Mouse (Mus musculus) midbrain, embryonic 12.5 days (tissue): Measurements from ENCODE around the gene Ndufaf2. TPM values are rescaled to one million over a fixed set of nuclear protein-coding genes. Genes with fewer than 3 reads are reported as not detected.

ENCODE experiments used
- ATAC-seq: fragments of 200-750 bp; cut with Nextera tagmentation; 2 replicates; pipeline ENCODE4 v1.8.0; 2017; ENCODE audit warnings: low read depth, moderate TSS enrichment, moderate library complexity; ENCODE audit not compliant: low FRiP score
- H3K27ac ChIP-seq: fragments of 300-500 bp; sonication (generic); replicated peaks from 2 replicates; pipeline ENCODE4 v1.5.1; 2016; ENCODE audit warnings: mild to moderate bottlenecking
- H3K27me3 ChIP-seq: fragments of 300-500 bp; sonication (generic); 2 replicates; pipeline ENCODE4 v1.6.1; 2016; ENCODE audit warnings: mild to moderate bottlenecking
- H3K36me3 ChIP-seq: fragments of 300-500 bp; sonication (generic); 2 replicates; pipeline ENCODE4 v1.6.1; 2016
- H3K4me1 ChIP-seq: fragments of 300-500 bp; sonication (generic); 2 replicates; pipeline ENCODE4 v1.6.1; 2016
- H3K4me2 ChIP-seq: fragments of 300-500 bp; sonication (generic); replicated peaks from 2 replicates; pipeline ENCODE4 v1.6.1; 2016; ENCODE audit warnings: mild to moderate bottlenecking, moderate library complexity
- H3K4me3 ChIP-seq: fragments of 300-500 bp; sonication (generic); 2 replicates; pipeline ENCODE4 v1.5.1; 2016; ENCODE audit warnings: mild to moderate bottlenecking
- H3K9ac ChIP-seq: fragments of 300-500 bp; sonication (generic); replicated peaks from 2 replicates; pipeline ENCODE4 v1.6.1; 2016; ENCODE audit warnings: mild to moderate bottlenecking, moderate library complexity
- H3K9me3 ChIP-seq: fragments of 300-500 bp; sonication (generic); 2 replicates; pipeline ENCODE4 v1.6.1; 2016; ENCODE audit warnings: mild to moderate bottlenecking
- WGBS: fragments of 180-500 bp; shearing (Covaris S2); methylation state at CpG from one replicate; pipeline ENCODE4 v1.1.7; 2016; 5-methylcytosine and 5-hydroxymethylcytosine counted together
- polyA plus RNA-seq: library from polyadenylated mRNA; unstranded; fragments of >200 nt; fragmentation: Nextera tagmentation; extraction: Ambion mirVana; gene quantifications from 2 replicates; pipeline ENCODE4 v1.2.1, GENCODE M21; 2016

The Ndufaf2 gene
- polyA plus RNA-seq, 1 experiment from 2014 or later = 72.7 TPM

- 86% methylated on average over 5 of the region's 5 CpGs for WGBS
- H3K4me1 ChIP-seq = peaks cover 6% of the 10 kb centered on the region; the same call in 1 of the 2 replicates
Observed at GRCm38 (mm10) chr13:108113536-108113935, 44.9 kb downstream of the Ndufaf2 start.

GRCm38 (mm10) chr13:108110929-108111328 is 47.5 kb downstream of the Ndufaf2 start:
- no peak overlapping the region for H3K4me2 ChIP-seq
- H3K4me3 ChIP-seq = no peak overlapping the region
- H3K4me1 ChIP-seq = peaks cover 6% of the 10 kb centered on the region; the same call in 1 of the 2 replicates
- no peaks in the 10 kb centered on the region for H3K36me3 ChIP-seq
- no peak overlapping the region for H3K27ac ChIP-seq
- no peaks in the 10 kb centered on the region for H3K27me3 ChIP-seq
- no peak for ATAC-seq
- H3K9me3 ChIP-seq = no peaks in the 10 kb centered on the region
- no peak overlapping the region for H3K9ac ChIP-seq
- WGBS = 90% methylated on average over 6 of the region's 6 CpGs

More at GRCm38 (mm10) chr13:108113536-108113935, 44.9 kb downstream of the Ndufaf2 start:
- Histone ChIP-seq H3K4me3 (no peak overlapping the region), H3K27me3 (no peaks in the 10 kb centered on the region), H3K36me3 (no peaks in the 10 kb centered on the region), H3K9ac (no peak overlapping the region), H3K27ac (no peak overlapping the region), H3K9me3 (no peaks in the 10 kb centered on the region), H3K4me2 (no peak overlapping the region)
- no peak for ATAC-seq

- Histone ChIP-seq H3K27ac (no peak overlapping the region), H3K4me1 (no peaks in the 10 kb centered on the region; the same call in 1 of the 2 replicates), H3K9ac (no peak overlapping the region), H3K27me3 (no peaks in the 10 kb centered on the region), H3K4me3 (no peak overlapping the region), H3K4me2 (no peak overlapping the region), H3K36me3 (no peaks in the 10 kb centered on the region), H3K9me3 (no peaks in the 10 kb centered on the region)
- WGBS = 58% methylated on average over 2 of the region's 2 CpGs
- no peak for ATAC-seq
Observed at GRCm38 (mm10) chr13:108100700-108101099, 57.7 kb downstream of the Ndufaf2 start.

- H3K36me3 ChIP-seq = no peaks in the 10 kb centered on the region
- ATAC-seq = no peak
- 85% methylated on average over 7 of the region's 7 CpGs for WGBS
- no peaks in the 10 kb centered on the region; the same call in 1 of the 2 replicates for H3K4me1 ChIP-seq
- no peak overlapping the region for H3K4me2 ChIP-seq
- H3K27me3 ChIP-seq = no peaks in the 10 kb centered on the region
- no peak overlapping the region for H3K4me3 ChIP-seq
- H3K9ac ChIP-seq = no peak overlapping the region
- no peak overlapping the region for H3K27ac ChIP-seq
- no peaks in the 10 kb centered on the region for H3K9me3 ChIP-seq
Observed at GRCm38 (mm10) chr13:108096446-108096845, 62.0 kb downstream of the Ndufaf2 start.

GRCm38 (mm10) chr13:108095617-108096016 is 62.8 kb downstream of the Ndufaf2 start:
- H3K4me2 ChIP-seq = no peak overlapping the region
- WGBS = 90% methylated on average over 7 of the region's 7 CpGs
- no peaks in the 10 kb centered on the region for H3K9me3 ChIP-seq
- no peaks in the 10 kb centered on the region for H3K27me3 ChIP-seq
- H3K27ac ChIP-seq = no peak overlapping the region
- H3K36me3 ChIP-seq = no peaks in the 10 kb centered on the region
- no peak overlapping the region for H3K4me3 ChIP-seq
- no peak overlapping the region for H3K9ac ChIP-seq
- H3K4me1 ChIP-seq = no peaks in the 10 kb centered on the region; the same call in 1 of the 2 replicates
- no peak for ATAC-seq

GRCm38 (mm10) chr13:108094681-108095080 is 63.7 kb downstream of the Ndufaf2 start:
- ATAC-seq = no peak
- no peaks in the 10 kb centered on the region; the same call in 1 of the 2 replicates for H3K4me1 ChIP-seq
- H3K36me3 ChIP-seq = no peaks in the 10 kb centered on the region
- H3K9ac ChIP-seq = no peak overlapping the region
- H3K4me3 ChIP-seq = no peak overlapping the region
- no peak overlapping the region for H3K4me2 ChIP-seq
- no peaks in the 10 kb centered on the region for H3K9me3 ChIP-seq
- WGBS = 91% methylated on average over 5 of the region's 5 CpGs
- no peak overlapping the region for H3K27ac ChIP-seq
- no peaks in the 10 kb centered on the region for H3K27me3 ChIP-seq

- no peak overlapping the region for H3K4me3 ChIP-seq
- H3K9me3 ChIP-seq = no peaks in the 10 kb centered on the region
- H3K27me3 ChIP-seq = no peaks in the 10 kb centered on the region
- no peaks in the 10 kb centered on the region for H3K36me3 ChIP-seq
- H3K9ac ChIP-seq = no peak overlapping the region
- no peak overlapping the region for H3K4me2 ChIP-seq
- peaks cover 3% of the 10 kb centered on the region for H3K4me1 ChIP-seq
- H3K27ac ChIP-seq = no peak overlapping the region
- WGBS = 86% methylated on average over 7 of the region's 7 CpGs
- ATAC-seq = no peak
Observed at GRCm38 (mm10) chr13:108092290-108092689, 66.1 kb downstream of the Ndufaf2 start.

- 82% methylated on average over 4 of the region's 4 CpGs for WGBS
- no peak overlapping the region for H3K4me2 ChIP-seq
Observed at GRCm38 (mm10) chr13:108086724-108087123, 71.7 kb downstream of the Ndufaf2 start.

GRCm38 (mm10) chr13:108086036-108086435 is 72.4 kb downstream of the Ndufaf2 start:
- H3K27me3 ChIP-seq = peaks cover 4% of the 10 kb centered on the region; the same call in 1 of the 2 replicates

More at GRCm38 (mm10) chr13:108086724-108087123, 71.7 kb downstream of the Ndufaf2 start:
- H3K4me3 ChIP-seq = no peak overlapping the region
- no peak overlapping the region for H3K27ac ChIP-seq
- H3K27me3 ChIP-seq = peaks cover 4% of the 10 kb centered on the region; the same call in 1 of the 2 replicates
- H3K36me3 ChIP-seq = no peaks in the 10 kb centered on the region
- no peak for ATAC-seq
- H3K9ac ChIP-seq = no peak overlapping the region
- no peaks in the 10 kb centered on the region for H3K9me3 ChIP-seq
- H3K4me1 ChIP-seq = peaks cover 3% of the 10 kb centered on the region; the same call in 1 of the 2 replicates

GRCm38 (mm10) chr13:108084086-108084485 is 74.3 kb downstream of the Ndufaf2 start:
- H3K9me3 ChIP-seq = no peaks in the 10 kb centered on the region
- WGBS = 99% methylated on average over 4 of the region's 4 CpGs
- peaks cover 4% of the 10 kb centered on the region; the same call in 1 of the 2 replicates for H3K27me3 ChIP-seq
- H3K4me2 ChIP-seq = no peak overlapping the region
- H3K9ac ChIP-seq = no peak overlapping the region
- no peak for ATAC-seq
- peaks cover 3% of the 10 kb centered on the region; the same call in 1 of the 2 replicates for H3K4me1 ChIP-seq
- no peak overlapping the region for H3K4me3 ChIP-seq
- no peak overlapping the region for H3K27ac ChIP-seq
- H3K36me3 ChIP-seq = no peaks in the 10 kb centered on the region

More at GRCm38 (mm10) chr13:108086036-108086435, 72.4 kb downstream of the Ndufaf2 start:
- H3K4me1 ChIP-seq = peaks cover 3% of the 10 kb centered on the region; the same call in 1 of the 2 replicates
- H3K4me3 ChIP-seq = no peak overlapping the region
- H3K27ac ChIP-seq = no peak overlapping the region
- no peak overlapping the region for H3K9ac ChIP-seq
- H3K4me2 ChIP-seq = no peak overlapping the region
- no peaks in the 10 kb centered on the region for H3K36me3 ChIP-seq
- WGBS = 90% methylated on average over 5 of the region's 5 CpGs
- H3K9me3 ChIP-seq = no peaks in the 10 kb centered on the region
- ATAC-seq = no peak

GRCm38 (mm10) chr13:108077901-108078300 is 80.5 kb downstream of the Ndufaf2 start:
- H3K4me1 ChIP-seq = no peaks in the 10 kb centered on the region
- no peak for ATAC-seq
- H3K4me2 ChIP-seq = no peak overlapping the region
- no peaks in the 10 kb centered on the region for H3K36me3 ChIP-seq
- no peak overlapping the region for H3K4me3 ChIP-seq
- 88% methylated on average over 4 of the region's 4 CpGs for WGBS
- no peak overlapping the region for H3K27ac ChIP-seq
- no peaks in the 10 kb centered on the region for H3K9me3 ChIP-seq
- H3K9ac ChIP-seq = no peak overlapping the region
- H3K27me3 ChIP-seq = no peaks in the 10 kb centered on the region

- H3K27me3 ChIP-seq = no peaks in the 10 kb centered on the region
- no peaks in the 10 kb centered on the region for H3K4me1 ChIP-seq
- H3K9ac ChIP-seq = no peak overlapping the region
- H3K4me2 ChIP-seq = no peak overlapping the region
- H3K36me3 ChIP-seq = no peaks in the 10 kb centered on the region
- no peak overlapping the region for H3K27ac ChIP-seq
- H3K4me3 ChIP-seq = no peak overlapping the region
- no peaks in the 10 kb centered on the region for H3K9me3 ChIP-seq
- no peak for ATAC-seq
- 86% methylated on average over 6 of the region's 6 CpGs for WGBS
Observed at GRCm38 (mm10) chr13:108077476-108077875, 80.9 kb downstream of the Ndufaf2 start.

- no peak overlapping the region for H3K9ac ChIP-seq
- H3K27me3 ChIP-seq = peaks cover 6% of the 10 kb centered on the region; the same call in 1 of the 2 replicates
- H3K27ac ChIP-seq = no peak overlapping the region
- no peaks in the 10 kb centered on the region for H3K4me1 ChIP-seq
- no peak overlapping the region for H3K4me3 ChIP-seq
- WGBS = 94% methylated on average over 10 of the region's 10 CpGs
- ATAC-seq = no peak
- H3K4me2 ChIP-seq = no peak overlapping the region
- no peaks in the 10 kb centered on the region for H3K9me3 ChIP-seq
- no peaks in the 10 kb centered on the region for H3K36me3 ChIP-seq
Observed at GRCm38 (mm10) chr13:108070171-108070570, 88.3 kb downstream of the Ndufaf2 start.
